Mouse (Mus musculus): ENCODE measurements around the gene Wnk3. TPM values are rescaled to one million over a fixed set of nuclear protein-coding genes. Genes with fewer than 3 reads are reported as not detected.

Wnk3 gene
- polyA plus RNA-seq, 1 experiment from 2014 or later, result 0.44 TPM

DNA sequence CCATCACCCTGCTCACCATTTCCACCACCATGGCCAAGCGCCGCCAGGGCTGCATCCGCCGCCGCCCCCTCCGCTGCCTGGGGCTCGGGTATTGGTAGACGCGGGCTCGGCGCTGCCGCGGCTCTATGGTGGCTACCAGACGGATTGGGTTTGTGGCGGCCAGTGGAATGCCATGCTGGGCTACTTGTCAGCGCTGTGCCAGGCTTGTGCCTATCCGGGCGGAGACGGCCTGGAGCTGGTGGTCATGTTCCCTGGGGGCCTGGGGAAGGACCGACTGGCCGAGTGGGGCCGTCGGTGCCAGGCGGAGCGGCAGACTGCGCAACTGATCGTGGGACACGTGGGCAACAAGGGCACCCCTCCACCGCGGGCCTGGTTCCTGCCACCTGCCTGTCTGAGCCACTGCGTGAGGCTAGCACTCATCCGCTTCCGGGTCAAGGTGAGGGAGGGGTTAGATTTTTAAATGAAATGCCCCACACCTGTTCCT is 146.7 kb downstream of the Wnk3 start:
- no peaks in the 10 kb centered on the region for H3K36me3 ChIP-seq
- peak overlapping the region; percentile 70 for H3K9ac ChIP-seq
- H3K27ac ChIP-seq, result peak overlapping the region; percentile 90
- H3K4me3 ChIP-seq, result peak overlapping the region; percentile 68
- WGBS, result 8% methylated on average over 33 of the region's 33 CpGs
- peak; percentile 42; the same call in 1 of the 2 replicates for ATAC-seq (replicated peaks; ENCODE audit: insufficient number of reproducible peaks, insufficient read depth, low FRiP score, low read depth)
- H3K9me3 ChIP-seq (replicated peaks), result no peaks in the 10 kb centered on the region
- peak overlapping the region; percentile 72 for H3K4me2 ChIP-seq
- H3K27me3 ChIP-seq, result 0 out of 2 replicates have a peak, but pooled peaks cover 6% of the 10 kb centered on the region
- peaks cover 6% of the 10 kb centered on the region; the same call in 1 of the 2 replicates for H3K4me1 ChIP-seq (replicated peaks)

DNA sequence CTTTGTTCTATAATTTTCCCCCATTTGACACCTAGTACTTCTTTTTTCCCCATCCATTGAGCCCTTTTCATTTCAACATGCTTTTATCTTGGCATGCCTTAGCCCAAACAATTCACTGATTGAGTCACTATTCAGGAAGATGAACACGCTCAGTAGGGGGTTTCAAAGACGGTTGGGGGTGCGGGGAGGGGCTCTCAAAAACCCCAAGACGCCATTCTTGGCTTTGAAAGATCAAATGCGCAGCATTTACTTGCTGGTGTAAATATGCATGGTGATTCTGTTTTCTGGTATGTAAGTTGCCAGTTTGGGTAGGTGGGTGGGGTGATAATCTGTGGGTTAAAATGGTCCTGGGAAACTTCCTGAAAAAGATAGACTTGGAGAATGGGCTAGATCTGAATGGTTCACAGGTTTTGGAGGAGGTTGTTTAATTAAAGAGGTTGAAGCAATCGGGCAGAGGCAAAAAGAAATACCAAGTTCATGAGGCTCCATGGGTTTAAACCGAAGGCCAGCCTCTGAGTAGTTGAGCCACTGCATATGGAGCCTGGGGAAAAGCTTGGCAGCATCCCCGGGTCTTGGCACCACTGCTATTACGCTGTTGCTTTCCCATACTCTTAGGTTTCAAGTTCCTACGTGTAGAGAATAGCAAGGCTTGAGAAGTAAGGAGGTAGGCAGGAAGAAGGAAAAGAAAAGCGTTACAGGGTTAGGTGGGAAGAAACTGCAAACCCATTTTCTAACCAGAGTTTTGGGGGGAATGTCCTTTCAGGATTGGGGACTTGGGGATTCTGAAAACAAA is 147.7 kb downstream of the Wnk3 start:
- Histone ChIP-seq H3K36me3 (no peaks in the 10 kb centered on the region), H3K4me1 (replicated peaks) (peaks cover 6% of the 10 kb centered on the region; the same call in 1 of the 2 replicates), H3K27me3 (0 out of 2 replicates have a peak, but pooled peaks cover 6% of the 10 kb centered on the region), H3K4me3 (peak overlapping the region; percentile 68), H3K4me2 (peak overlapping the region; percentile 72), H3K9me3 (replicated peaks) (no peaks in the 10 kb centered on the region), H3K27ac (no peak overlapping the region), H3K9ac (no peak overlapping the region)
- WGBS, result 38% methylated on average over 11 of the region's 11 CpGs
- ATAC-seq (replicated peaks; ENCODE audit: insufficient number of reproducible peaks, insufficient read depth, low FRiP score, low read depth), result no peak

DNA sequence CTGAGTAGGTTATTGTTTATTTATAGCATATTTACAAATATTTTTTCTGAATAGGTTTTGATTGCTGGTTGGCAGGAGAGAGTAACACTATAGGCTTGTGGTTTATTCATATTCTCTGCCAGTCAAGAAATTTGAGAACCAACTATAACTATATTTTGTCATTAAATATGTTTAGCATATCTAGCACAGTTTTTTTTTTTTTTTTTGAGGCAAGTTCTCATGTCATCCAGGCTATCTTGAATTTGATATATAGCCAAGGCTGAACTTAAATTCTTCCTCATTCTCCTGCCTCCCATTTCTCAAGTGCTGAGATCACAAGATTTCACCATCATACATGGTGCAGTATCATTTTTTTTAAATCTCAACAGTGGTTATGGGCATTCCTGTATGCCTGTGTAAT is 149.4 kb downstream of the Wnk3 start:
- Histone ChIP-seq H3K27ac (no peak overlapping the region), H3K27me3 (no peaks in the 10 kb centered on the region), H3K4me1 (replicated peaks) (peaks cover 6% of the 10 kb centered on the region; the same call in 1 of the 2 replicates), H3K4me3 (no peak overlapping the region), H3K4me2 (no peak overlapping the region), H3K36me3 (no peaks in the 10 kb centered on the region), H3K9me3 (replicated peaks) (no peaks in the 10 kb centered on the region), H3K9ac (no peak overlapping the region)
- no peak for ATAC-seq (replicated peaks; ENCODE audit: insufficient number of reproducible peaks, insufficient read depth, low FRiP score, low read depth)

DNA sequence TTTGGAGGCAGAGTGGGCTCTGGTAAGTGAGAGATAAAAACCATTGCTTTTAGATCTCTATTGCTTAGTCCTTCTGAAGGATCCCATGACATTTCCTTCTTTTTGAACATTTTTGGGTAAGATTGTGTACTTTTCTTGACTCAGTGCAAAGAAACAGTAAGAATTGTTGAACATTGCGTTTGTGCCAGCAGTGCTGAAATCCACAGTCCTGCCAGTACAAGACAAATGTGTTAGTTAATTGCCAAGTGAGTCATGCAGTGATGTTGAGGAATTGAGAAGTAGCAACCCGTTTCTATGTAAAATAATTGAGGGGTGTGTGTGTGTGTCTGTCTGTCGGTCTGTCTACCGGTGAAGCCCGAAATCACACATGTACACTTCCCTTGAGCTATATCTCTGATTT is 151.4 kb downstream of the Wnk3 start:
- no peaks in the 10 kb centered on the region for H3K9me3 ChIP-seq (replicated peaks)
- WGBS, result 78% methylated on average over 5 of the region's 5 CpGs
- no peaks in the 10 kb centered on the region for H3K27me3 ChIP-seq
- H3K4me3 ChIP-seq, result no peak overlapping the region
- no peak overlapping the region for H3K9ac ChIP-seq
- H3K4me1 ChIP-seq (replicated peaks), result peaks cover 6% of the 10 kb centered on the region; the same call in 1 of the 2 replicates
- H3K4me2 ChIP-seq, result no peak overlapping the region
- H3K36me3 ChIP-seq, result no peaks in the 10 kb centered on the region
- ATAC-seq (replicated peaks; ENCODE audit: insufficient number of reproducible peaks, insufficient read depth, low FRiP score, low read depth), result no peak
- H3K27ac ChIP-seq, result no peak overlapping the region

Other genes starting within 250 kb of the Wnk3 start
- 18.9 and 21.7 TPM in 2 replicates for gene Gnl3l, start 180.8 kb upstream of the Wnk3 start, polyA plus RNA-seq (2015; fragmentation: Nextera tagmentation; extraction: Ambion mirVana)
- gene Fgd1, start 151.9 kb upstream of the Wnk3 start, polyA plus RNA-seq (2015; fragmentation: Nextera tagmentation; extraction: Ambion mirVana), result 6.2 and 9.0 TPM in 2 replicates
- 16.0 and 18.5 TPM in 2 replicates for gene Tsr2, start 101.5 kb upstream of the Wnk3 start, polyA plus RNA-seq (2015; fragmentation: Nextera tagmentation; extraction: Ambion mirVana)
- gene Fam120c, start 146.1 kb downstream of the Wnk3 start, polyA plus RNA-seq (2015; fragmentation: Nextera tagmentation; extraction: Ambion mirVana), result 3.6 and 4.3 TPM in 2 replicates

All from heart, embryonic 15.5 days (tissue).